Mouse (Mus musculus) ES-E14 (cell line): ENCODE data around the gene Ndrg3. TPM values are rescaled to one million over a fixed set of nuclear protein-coding genes. Genes with fewer than 3 reads are reported as not detected.
"Not testable (repeated sequence)": the region's sequence is repeated elsewhere in the genome, so short reads cannot be mapped to it uniquely, and the experiment has no call there.

Experiments
- DNase-seq: peaks from one replicate; pipeline ENCODE4 v3.0.0-alpha.2; 2013; ENCODE audit warnings: low read depth, low spot score
- H3K27ac ChIP-seq: 2 replicates; pipeline ENCODE4 v1.5.1; 2012; ENCODE audit warnings: low read depth, mild to moderate bottlenecking, low read length, moderate library complexity, mixed read lengths; ENCODE audit not compliant: poor library complexity, insufficient read depth, severe bottlenecking
- H3K36me3 ChIP-seq: 2 replicates; pipeline ENCODE4 v1.6.1; 2012; ENCODE audit warnings: mild to moderate bottlenecking, low read length, moderate library complexity, mixed read lengths; ENCODE audit not compliant: control insufficient read depth, poor library complexity, insufficient read depth, severe bottlenecking
- H3K4me1 ChIP-seq, 2 experiments: fragments of 150-350 bp in 1 of 2; sonication (generic) in 1 of 2; 2 replicates each; pipeline ENCODE4 v1.6.1; 2012; ENCODE audit warnings: low read length in 2 of 2, mild to moderate bottlenecking in 1 of 2, mixed read lengths in 1 of 2; ENCODE audit not compliant: control insufficient read depth in 2 of 2, insufficient read depth in 2 of 2, poor library complexity in 1 of 2
- H3K4me3 ChIP-seq, 2 experiments: fragments of 150-350 bp in 1 of 2; sonication (generic) in 1 of 2; 2 replicates each; pipeline ENCODE4 v1.5.1; 2012; ENCODE audit warnings: low read length in 2 of 2, low read depth in 1 of 2, mild to moderate bottlenecking in 1 of 2, mixed read lengths in 1 of 2; ENCODE audit not compliant: insufficient read depth in 1 of 2, poor library complexity in 1 of 2, severe bottlenecking in 1 of 2
- H3K9ac ChIP-seq: 2 replicates; pipeline ENCODE4 v1.6.1; 2012; ENCODE audit warnings: low read depth, mild to moderate bottlenecking, low read length, mixed read lengths; ENCODE audit not compliant: poor library complexity, insufficient read depth, severe bottlenecking
- H3K9me3 ChIP-seq: fragments of 150-350 bp; sonication (generic); 2 replicates; pipeline ENCODE4 v1.6.1; 2012; ENCODE audit warnings: low read depth, mild to moderate bottlenecking, low read length; ENCODE audit not compliant: control insufficient read depth, insufficient read depth
- CHD2 ChIP-seq: IDR thresholded peaks from 2 replicates; pipeline ENCODE4 v1.6.1; 2014; ENCODE audit warnings: mild to moderate bottlenecking, low read depth, low read length, inconsistent platforms
- HCFC1 ChIP-seq: IDR thresholded peaks from 2 replicates; pipeline ENCODE4 v1.6.1; 2012; ENCODE audit warnings: low read length, inconsistent platforms, borderline replicate concordance; ENCODE audit not compliant: insufficient read depth
- MAFK ChIP-seq: IDR thresholded peaks from 2 replicates; pipeline ENCODE4 v1.6.1; 2014; ENCODE audit warnings: mild to moderate bottlenecking, low read depth, low read length, inconsistent platforms; ENCODE audit not compliant: insufficient read depth
- ZC3H11A ChIP-seq: IDR thresholded peaks from 2 replicates; pipeline ENCODE4 v1.6.1; 2012; ENCODE audit warnings: low read depth, mild to moderate bottlenecking, inconsistent platforms, low read length, borderline replicate concordance
- ZNF384 ChIP-seq: IDR thresholded peaks from 2 replicates; pipeline ENCODE4 v1.6.1; 2012; ENCODE audit warnings: low read depth, low read length, inconsistent platforms
- in situ Hi-C, 2 experiments: fragments of 600-800 bp; cut with MboI; formaldehyde crosslinking; loops; one replicate each; pipeline ENCODE4 v1.15.1; 2025; ENCODE audit warnings: low sequenced_read_pairs in 2 of 2, inconsistent platforms in 1 of 2; ENCODE audit not compliant: unreplicated experiment in 2 of 2
- total RNA-seq: library from RNA; depleted of rRNA; stranded (reverse); fragments of 300-350 nt; gene quantifications from 2 replicates; pipeline ENCODE4 v1.2.3, GENCODE M21; 2012

Ndrg3 gene
- total RNA-seq, 1 experiment = 13.1 TPM

DNA sequence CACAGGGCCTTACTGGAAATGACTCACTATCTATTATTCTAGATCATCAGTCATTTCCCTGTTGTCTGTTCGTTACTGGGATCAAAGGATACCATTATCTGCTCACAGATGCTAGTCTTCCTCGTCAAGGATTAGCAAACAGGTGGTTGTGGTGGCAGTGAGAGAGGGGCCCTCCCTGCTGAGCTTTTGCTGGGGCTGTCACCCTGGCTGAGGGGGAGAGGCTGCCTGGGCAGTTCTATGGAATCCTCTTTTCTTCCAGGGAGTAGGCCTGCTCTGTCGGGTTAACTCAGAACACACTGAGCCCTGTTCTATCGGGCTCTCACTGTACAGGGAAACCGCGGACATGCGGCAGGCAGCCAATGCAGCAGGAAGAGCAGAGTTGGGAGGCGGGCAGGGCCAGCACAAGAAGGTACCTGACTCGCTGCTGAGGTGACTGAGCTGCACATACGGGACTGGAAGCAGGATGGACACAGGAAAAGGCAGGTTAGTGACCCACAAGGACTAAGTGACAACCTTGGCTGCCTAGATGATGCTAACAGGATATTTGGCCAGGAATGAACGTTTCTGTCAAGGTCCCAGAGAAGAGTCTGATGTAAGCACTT, 62.2 kb downstream of the Ndrg3 start:
- TF ChIP-seq ZNF384 = no peak
- TF ChIP-seq HCFC1 = no peak
- TF ChIP-seq ZC3H11A = no peak
- TF ChIP-seq CHD2 = no peak
- no peak for TF ChIP-seq MAFK
- H3K4me3 ChIP-seq = no peak overlapping the region
- H3K9me3 ChIP-seq = no peaks in the 10 kb centered on the region

GRCm38 (mm10) chr2:156928606-156929005, 63.2 kb downstream of the Ndrg3 start:
- DNase-seq = no peak
- Histone ChIP-seq H3K27ac (no peak overlapping the region), H3K36me3 (no peaks in the 10 kb centered on the region), H3K4me3 (no peak overlapping the region), H3K4me1 (no peaks in the 10 kb centered on the region), H3K9me3 (no peaks in the 10 kb centered on the region), H3K9ac (no peak overlapping the region)
- in situ Hi-C loops = no loop called here
- no peak for TF ChIP-seq CHD2
- TF ChIP-seq ZC3H11A = no peak
- no peak for TF ChIP-seq MAFK
- no peak for TF ChIP-seq HCFC1
- no peak for TF ChIP-seq ZNF384

More for the DNA sequence above, 62.2 kb downstream of the Ndrg3 start:
- no peak for DNase-seq
- Histone ChIP-seq H3K27ac (no peak overlapping the region), H3K9ac (no peak overlapping the region), H3K4me1 (no peaks in the 10 kb centered on the region), H3K36me3 (no peaks in the 10 kb centered on the region)
- in situ Hi-C loops = no loop called here

- in situ Hi-C loops = no loop called here
- no peak for TF ChIP-seq ZC3H11A
- no peak for TF ChIP-seq HCFC1
- no peak for TF ChIP-seq MAFK
- TF ChIP-seq ZNF384 = no peak
- no peak for TF ChIP-seq CHD2
- no peak for DNase-seq
- no peaks in the 10 kb centered on the region for H3K36me3 ChIP-seq
- H3K4me1 ChIP-seq = no peaks in the 10 kb centered on the region
- no peaks in the 10 kb centered on the region for H3K9me3 ChIP-seq
- no peak overlapping the region for H3K27ac ChIP-seq
- no peak overlapping the region for H3K4me3 ChIP-seq
- no peak overlapping the region for H3K9ac ChIP-seq
These were observed 64.2 kb downstream of the Ndrg3 start for GRCm38 (mm10) chr2:156927663-156928062.

- H3K4me3 ChIP-seq, H3K9ac ChIP-seq, in situ Hi-C loops, H3K9me3 ChIP-seq, H3K4me1 ChIP-seq, H3K36me3 ChIP-seq, DNase-seq, H3K27ac ChIP-seq: not testable (repeated sequence)
These were observed 66.2 kb downstream of the Ndrg3 start for GRCm38 (mm10) chr2:156925611-156926010.

DNA sequence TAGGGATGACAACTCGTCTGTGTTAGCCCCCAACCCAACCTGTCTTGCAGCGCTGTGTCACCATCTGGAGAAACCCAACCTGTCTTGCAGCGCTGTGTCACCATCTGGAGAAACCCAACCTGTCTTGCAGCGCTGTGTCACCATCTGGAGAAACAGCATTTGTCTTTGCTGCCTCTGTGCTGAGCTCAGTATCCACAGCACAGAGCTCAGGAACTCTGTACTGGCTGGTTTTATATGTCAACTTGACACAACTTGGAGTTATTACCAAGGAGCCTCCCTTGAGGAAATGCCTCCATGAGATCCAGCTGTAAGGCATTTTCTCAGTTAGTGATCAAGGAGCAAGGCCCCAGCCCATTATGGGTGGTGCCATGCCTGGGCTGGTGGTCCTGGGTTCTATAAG, 66.8 kb downstream of the Ndrg3 start:
- H3K4me3 ChIP-seq, DNase-seq, H3K27ac ChIP-seq, H3K4me1 ChIP-seq, H3K9me3 ChIP-seq, H3K9ac ChIP-seq, in situ Hi-C loops, H3K36me3 ChIP-seq: not testable (repeated sequence)
